Mouse (Mus musculus): ENCODE data around the gene Tcf15.

The Tcf15 gene

GRCm38 (mm10) chr2:152169377-152169776 lies 26.0 kb downstream of the Tcf15 start:
- DNase-seq (ENCODE audit: low read depth, low spot score) = no peak

- peak; percentile 52 for DNase-seq (ENCODE audit: low read depth, low spot score)
These were observed 31.5 kb downstream of the Tcf15 start for GRCm38 (mm10) chr2:152174861-152175260.

- DNase-seq (ENCODE audit: low read depth, low spot score) = no peak
These were observed 33.3 kb downstream of the Tcf15 start for GRCm38 (mm10) chr2:152176659-152177058.

- DNase-seq (ENCODE audit: low read depth, low spot score) = peak; percentile 98
These were observed 33.9 kb downstream of the Tcf15 start for GRCm38 (mm10) chr2:152177162-152177805.

GRCm38 (mm10) chr2:152177806-152178170 lies 34.4 kb downstream of the Tcf15 start:
- DNase-seq (ENCODE audit: low read depth, low spot score) = no peak

- peak; percentile 24 for DNase-seq (ENCODE audit: low read depth, low spot score)
These were observed 35.0 kb downstream of the Tcf15 start for GRCm38 (mm10) chr2:152178345-152178744.

- DNase-seq (ENCODE audit: low read depth, low spot score) = peak; percentile 28
These were observed 35.9 kb downstream of the Tcf15 start for GRCm38 (mm10) chr2:152179301-152179700.

- peak; percentile 90 for DNase-seq (ENCODE audit: low read depth, low spot score)
These were observed 37.0 kb downstream of the Tcf15 start for GRCm38 (mm10) chr2:152180323-152180722.

GRCm38 (mm10) chr2:152187132-152187531 lies 43.8 kb downstream of the Tcf15 start:
- DNase-seq (ENCODE audit: low read depth, low spot score) = no peak

- peak; percentile 29 for DNase-seq (ENCODE audit: low read depth, low spot score)
These were observed 45.9 kb downstream of the Tcf15 start for GRCm38 (mm10) chr2:152189213-152189612.

- peak; percentile 31 for DNase-seq (ENCODE audit: low read depth, low spot score)
These were observed 46.3 kb downstream of the Tcf15 start for GRCm38 (mm10) chr2:152189640-152190039.

GRCm38 (mm10) chr2:152190161-152190560 lies 46.8 kb downstream of the Tcf15 start:
- no peak for DNase-seq (ENCODE audit: low read depth, low spot score)

- DNase-seq (ENCODE audit: low read depth, low spot score) = peak; percentile 52
These were observed 49.4 kb downstream of the Tcf15 start for GRCm38 (mm10) chr2:152192591-152193345.

GRCm38 (mm10) chr2:152193346-152193710 lies 50.0 kb downstream of the Tcf15 start:
- peak; percentile 34 for DNase-seq (ENCODE audit: low read depth, low spot score)

- DNase-seq (ENCODE audit: low read depth, low spot score) = no peak
These were observed 51.2 kb downstream of the Tcf15 start for GRCm38 (mm10) chr2:152194586-152194985.

GRCm38 (mm10) chr2:152196896-152197295 lies 53.5 kb downstream of the Tcf15 start:
- DNase-seq (ENCODE audit: low read depth, low spot score) = no peak

GRCm38 (mm10) chr2:152197301-152197712 lies 53.9 kb downstream of the Tcf15 start:
- DNase-seq (ENCODE audit: low read depth, low spot score) = peak; percentile 92
